Mouse (Mus musculus): Measurements from ENCODE around the gene Spint5.

The Spint5 gene

GRCm38 (mm10) chr2:164737377-164738090 is 22.4 kb downstream of the Spint5 start:
- no peak for DNase-seq (ENCODE audit: low spot score)

GRCm38 (mm10) chr2:164739876-164740275 is 24.8 kb downstream of the Spint5 start:
- DNase-seq (ENCODE audit: low spot score): no peak

GRCm38 (mm10) chr2:164744987-164745386 is 29.9 kb downstream of the Spint5 start:
- DNase-seq (ENCODE audit: low spot score): no peak

DNA sequence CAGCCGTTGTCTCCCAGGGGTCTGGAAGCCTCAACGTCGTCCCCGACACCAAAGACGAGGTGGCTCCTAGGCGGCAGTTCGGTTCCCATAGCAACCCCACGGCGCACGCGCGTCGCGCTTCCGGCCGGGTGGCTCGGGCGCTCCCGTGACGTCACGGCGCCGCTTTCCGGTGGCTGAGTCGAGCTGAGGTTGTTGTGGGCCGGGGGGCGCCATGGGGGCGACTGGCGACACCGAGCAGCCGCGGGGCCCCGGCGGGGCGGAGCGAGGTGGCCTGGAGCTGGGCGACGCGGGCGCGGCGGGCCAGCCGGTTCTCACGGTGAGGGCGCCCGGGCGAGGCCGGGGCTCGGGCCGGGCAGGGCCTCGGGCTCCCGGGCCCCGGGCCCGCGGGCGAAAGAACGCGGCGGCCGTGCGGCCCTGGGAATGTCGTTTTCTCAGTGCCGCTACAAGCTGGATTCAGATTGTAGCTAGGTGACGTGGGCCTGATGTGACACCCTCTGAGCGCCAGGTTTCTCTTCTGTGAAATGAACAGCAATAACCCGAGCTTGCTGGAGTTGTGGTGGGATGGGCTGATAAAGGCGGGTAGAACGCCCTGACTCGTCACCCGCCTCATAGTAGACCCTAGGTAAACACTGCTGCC is 30.9 kb downstream of the Spint5 start, which contains the start of the genes Wfdc3 and Dnttip1:
TSS of gene Wfdc3 (minus strand) at position 89 of the 637 bp plus-strand sequence.
TSS of gene Dnttip1 (plus strand) at position 141 of the 637 bp plus-strand sequence.
- peak; percentile 92 for DNase-seq (ENCODE audit: low spot score)

- no peak for DNase-seq (ENCODE audit: low spot score)
Observed at GRCm38 (mm10) chr2:164746693-164747092, 31.6 kb downstream of the Spint5 start.

- DNase-seq (ENCODE audit: low spot score): no peak
Observed at GRCm38 (mm10) chr2:164748191-164748590, 33.1 kb downstream of the Spint5 start.

DNA sequence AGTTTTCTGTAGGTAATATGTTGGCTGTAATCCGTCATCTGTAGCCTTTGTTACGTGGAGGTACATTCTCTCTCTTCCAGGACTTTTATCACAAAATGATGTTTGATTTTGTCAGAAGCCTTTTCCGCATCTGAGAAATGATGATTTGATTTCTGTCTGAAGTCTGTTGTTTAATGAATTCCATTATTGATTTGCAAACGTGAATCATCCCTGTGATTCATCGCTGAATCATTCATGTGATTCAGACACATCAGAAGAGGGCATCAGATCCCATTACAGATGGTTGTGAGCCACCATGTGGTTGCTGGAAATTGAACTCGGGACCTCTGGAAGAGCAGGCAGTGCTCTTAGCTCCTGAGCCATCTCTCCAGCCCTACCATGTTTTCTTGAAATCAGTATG is 33.9 kb downstream of the Spint5 start:
- no peak for DNase-seq (ENCODE audit: low spot score)

DNA sequence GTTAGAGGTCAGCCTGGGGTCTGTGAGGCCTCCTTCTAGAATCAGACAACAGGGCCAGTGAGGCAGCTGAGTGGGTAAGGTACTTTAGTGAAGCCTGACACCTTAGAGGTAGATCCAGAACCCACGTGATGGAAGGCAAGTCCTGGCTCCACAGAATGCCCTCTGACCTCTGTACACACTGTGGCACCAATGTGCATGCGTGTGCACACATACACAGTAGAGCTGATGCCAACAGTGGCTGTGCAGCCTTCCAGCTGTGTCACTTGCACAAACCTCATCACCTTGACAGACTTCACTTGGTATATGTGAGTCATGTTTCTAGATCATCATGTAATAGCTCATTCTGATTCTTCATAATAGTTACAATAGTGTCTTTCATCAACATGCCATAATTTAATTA is 37.3 kb downstream of the Spint5 start:
- no peak for DNase-seq (ENCODE audit: low spot score)

- DNase-seq (ENCODE audit: low spot score): no peak
Observed at GRCm38 (mm10) chr2:164754105-164754504, 39.0 kb downstream of the Spint5 start.

- DNase-seq (ENCODE audit: low spot score): no peak
Observed at GRCm38 (mm10) chr2:164754800-164755199, 39.7 kb downstream of the Spint5 start.

DNA sequence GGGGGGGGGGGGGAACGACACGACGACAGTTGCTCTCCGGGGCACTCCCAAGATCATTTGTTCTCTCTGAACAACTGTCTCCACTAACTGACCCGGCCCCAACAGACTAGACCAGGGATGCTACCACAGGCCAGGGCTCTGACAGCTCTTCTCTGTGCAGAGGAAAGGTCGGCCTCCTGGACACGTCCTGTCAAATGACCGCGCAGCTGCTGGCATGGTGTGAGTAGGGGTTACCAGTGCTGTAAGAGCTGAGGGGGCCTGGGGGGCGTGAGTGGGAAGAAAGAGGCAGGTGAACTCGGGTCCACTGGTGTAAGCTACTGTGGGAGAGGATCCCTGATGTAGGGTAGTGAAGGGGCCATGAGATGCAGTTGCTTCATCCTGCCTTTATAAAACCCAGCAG is 42.7 kb downstream of the Spint5 start:
- DNase-seq (ENCODE audit: low spot score): no peak

GRCm38 (mm10) chr2:164758692-164759091 is 43.6 kb downstream of the Spint5 start:
- no peak for DNase-seq (ENCODE audit: low spot score)

DNA sequence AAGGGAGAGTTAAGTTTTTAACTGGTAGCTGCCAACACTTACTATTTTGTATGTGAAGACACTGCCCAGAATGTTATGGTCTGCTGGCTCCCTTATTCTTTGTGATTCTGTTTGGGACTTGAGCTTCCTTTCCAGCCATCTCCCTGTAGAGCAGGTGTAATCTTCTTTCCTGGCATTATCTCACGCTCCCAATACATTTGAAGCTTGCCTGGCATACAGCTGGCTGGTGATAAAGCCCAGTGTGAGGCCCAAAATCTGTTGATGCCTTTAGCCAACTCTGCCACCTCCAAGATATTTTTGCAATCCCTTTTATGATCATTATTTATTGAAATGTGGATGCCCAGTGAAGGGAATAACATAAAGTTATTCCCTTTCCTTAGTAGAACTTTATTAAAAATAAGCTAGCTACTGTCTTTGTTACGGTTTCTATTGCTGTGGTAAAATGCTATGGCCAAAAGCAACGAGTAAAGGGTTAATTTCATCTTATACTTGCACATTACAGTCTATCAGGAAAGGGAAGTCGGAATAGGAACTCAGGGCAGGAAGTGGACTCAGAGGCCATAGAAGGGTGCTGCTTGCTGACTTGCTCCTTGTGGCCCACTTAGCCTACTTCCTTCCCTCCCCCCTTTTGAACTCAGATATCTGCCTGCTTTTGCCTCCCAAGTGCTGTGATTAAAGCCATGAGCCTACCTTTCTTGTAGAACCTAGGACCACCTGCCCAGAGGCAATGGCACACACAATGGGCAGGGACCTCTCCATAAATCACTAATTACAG is 45.1 kb downstream of the Spint5 start:
- peak; percentile 47 for DNase-seq (ENCODE audit: low spot score)

GRCm38 (mm10) chr2:164761502-164761901 is 46.4 kb downstream of the Spint5 start:
- peak; percentile 54 for DNase-seq (ENCODE audit: low spot score)

DNA sequence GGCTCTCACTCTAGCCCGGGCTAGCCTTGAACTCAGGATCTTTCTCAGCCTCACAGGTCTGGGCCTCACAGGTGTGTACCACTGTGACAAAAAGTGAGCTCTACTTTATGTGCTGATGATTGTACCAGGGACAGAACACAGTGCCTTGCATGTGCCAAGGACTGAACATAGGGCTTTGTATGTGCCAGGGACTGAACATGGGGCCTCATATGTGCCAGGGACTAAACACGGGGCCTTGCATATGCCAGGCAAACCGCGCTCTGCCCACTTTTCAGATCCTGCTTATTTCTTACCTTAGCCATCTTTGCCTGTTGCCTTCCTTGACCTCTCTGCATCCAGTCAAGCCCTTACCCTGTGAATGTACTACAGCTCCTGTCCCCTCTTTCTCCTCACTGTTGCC is 46.9 kb downstream of the Spint5 start:
- DNase-seq (ENCODE audit: low spot score): no peak

DNA sequence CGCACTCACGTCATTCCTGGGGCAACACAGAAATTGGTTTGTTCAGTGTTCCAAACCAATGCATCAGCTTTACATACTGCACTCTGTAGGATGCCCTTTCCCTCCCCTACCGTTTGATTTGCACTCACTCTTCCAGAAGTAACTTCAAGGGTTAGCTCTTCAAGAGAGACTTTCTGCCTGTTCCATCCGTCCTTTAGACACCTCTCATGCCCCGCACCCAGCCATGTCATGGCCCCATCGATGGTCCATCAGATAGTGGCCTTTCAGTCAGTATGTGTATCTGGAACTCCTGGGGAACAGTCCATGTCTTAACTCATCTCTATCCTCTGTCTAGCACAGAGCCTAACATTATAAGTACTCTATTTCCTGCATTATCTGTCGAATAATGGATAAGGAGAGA is 47.5 kb downstream of the Spint5 start:
- no peak for DNase-seq (ENCODE audit: low spot score)

DNA sequence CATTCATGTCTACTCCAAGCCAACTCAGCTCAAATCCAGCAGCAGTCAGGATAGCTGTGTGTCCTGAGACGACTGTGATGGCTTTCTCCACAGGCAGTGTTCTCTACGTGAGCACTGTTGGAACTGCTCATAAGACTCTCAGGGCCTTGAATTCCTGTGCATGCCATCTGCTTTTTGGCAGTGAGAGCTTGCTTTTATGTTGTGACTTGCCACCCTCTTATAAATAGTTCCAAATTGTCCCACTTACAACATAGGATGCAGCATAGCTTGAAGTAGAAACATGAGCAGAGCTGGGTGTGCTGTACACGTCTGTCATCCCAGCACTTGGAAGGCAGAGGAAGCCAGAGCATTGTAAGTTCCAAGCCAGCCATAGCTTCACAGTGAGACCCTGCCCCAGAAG is 50.7 kb downstream of the Spint5 start:
- no peak for DNase-seq (ENCODE audit: low spot score)
